Mouse (Mus musculus) C2C12 (cell line): ENCODE data around the gene Rab6a. TPM values are rescaled to one million over a fixed set of nuclear protein-coding genes. Genes with fewer than 3 reads are reported as not detected.

Experiments used
- H3K27me3 ChIP-seq: one replicate; pipeline ENCODE4 v1.6.1; 2011; ENCODE audit not compliant: control insufficient read depth, insufficient read depth, insufficient read length
- H3K36me3 ChIP-seq: one replicate; pipeline ENCODE4 v1.6.1; 2011; ENCODE audit not compliant: control insufficient read depth, insufficient read depth
- H3K4me3 ChIP-seq: one replicate; pipeline ENCODE4 v1.5.1; 2011; ENCODE audit warnings: mild to moderate bottlenecking, control low read depth; ENCODE audit not compliant: poor library complexity, insufficient read depth, severe bottlenecking
- H3K79me2 ChIP-seq: one replicate; pipeline ENCODE4 v1.6.1; 2011; ENCODE audit not compliant: control insufficient read depth, insufficient read depth
- H3K79me3 ChIP-seq: one replicate; pipeline ENCODE4 v1.6.1; 2011; ENCODE audit warnings: low read depth, control low read depth
- H3ac ChIP-seq: one replicate; pipeline ENCODE3; 2011; ENCODE audit warnings: low read depth; ENCODE audit not compliant: control insufficient read depth, insufficient read length
- CEBPB ChIP-seq: IDR thresholded peaks from one replicate; pipeline ENCODE4 v1.6.1; 2011; ENCODE audit warnings: low read depth, mild to moderate bottlenecking, control low read depth, moderate library complexity
- CTCF ChIP-seq: IDR thresholded peaks from one replicate; pipeline ENCODE4 v1.5.1; 2011; ENCODE audit not compliant: control insufficient read depth, insufficient read depth, insufficient read length
- FOSL1 ChIP-seq: IDR thresholded peaks from one replicate; pipeline ENCODE4 v1.8.0; 2011; ENCODE audit warnings: mild to moderate bottlenecking, low read length; ENCODE audit not compliant: poor library complexity, insufficient read depth, severe bottlenecking
- MAX ChIP-seq: IDR thresholded peaks from one replicate; pipeline ENCODE4 v1.6.1; 2011; ENCODE audit warnings: mild to moderate bottlenecking, control low read depth
- MYOD1 ChIP-seq: IDR thresholded peaks from one replicate; pipeline ENCODE4 v1.6.1; 2011; ENCODE audit warnings: low read depth; ENCODE audit not compliant: control insufficient read depth, insufficient read length
- MYOG ChIP-seq: IDR thresholded peaks from one replicate; pipeline ENCODE4 v1.6.1; 2011; ENCODE audit not compliant: control insufficient read depth, insufficient read length; ENCODE audit errors: extremely low read depth
- USF1 ChIP-seq: IDR thresholded peaks from one replicate; pipeline ENCODE4 v1.6.1; 2011; ENCODE audit warnings: low read depth, mild to moderate bottlenecking, control low read depth, moderate library complexity
- polyA plus RNA-seq: library from polyadenylated mRNA; unstranded; fragments of >200 nt; fragmentation: generic; extraction: Trizol; gene quantifications from one replicate; pipeline ENCODE4 v1.2.1, GENCODE M21; 2012; ENCODE audit warnings: missing spikeins

Rab6a gene
- polyA plus RNA-seq, 1 experiment, result 37.5 TPM

- no peaks in the 10 kb centered on the region for H3K79me2 ChIP-seq
- no peak overlapping the region for H3ac ChIP-seq
- no peak for TF ChIP-seq MYOD1
- no peak for TF ChIP-seq CEBPB
- no peak for TF ChIP-seq FOSL1
- TF ChIP-seq CTCF, result no peak
- TF ChIP-seq MYOG, result no peak
- no peak for TF ChIP-seq MAX
- TF ChIP-seq USF1, result no peak
- H3K79me3 ChIP-seq, result no peaks in the 10 kb centered on the region
- H3K27me3 ChIP-seq, result no peaks in the 10 kb centered on the region
- no peak overlapping the region for H3K4me3 ChIP-seq
- no peaks in the 10 kb centered on the region for H3K36me3 ChIP-seq
Measured at GRCm38 (mm10) chr7:100688471-100688870, 81.3 kb downstream of the Rab6a start.

Other genes starting within 250 kb of the Rab6a start
- 7.8 TPM for gene C2cd3, start 235.2 kb upstream of the Rab6a start, polyA plus RNA-seq
- gene Ppme1, start 235.1 kb upstream of the Rab6a start, polyA plus RNA-seq, result 44.2 TPM
- gene Ucp3, start 134.4 kb upstream of the Rab6a start, polyA plus RNA-seq, result not detected
- 92.5 TPM for gene Ucp2, start 114.1 kb upstream of the Rab6a start, polyA plus RNA-seq
- gene Dnajb13, start 92.5 kb upstream of the Rab6a start, polyA plus RNA-seq, result 0.07 TPM
- 8.4 TPM for gene Coa4, start 70.3 kb upstream of the Rab6a start, polyA plus RNA-seq
- 30.7 TPM for gene Mrpl48, start 891 bp downstream of the Rab6a start, polyA plus RNA-seq
- 0.94 TPM for gene Plekhb1, start 55.0 kb downstream of the Rab6a start, polyA plus RNA-seq
- gene Fam168a, start 99.2 kb downstream of the Rab6a start, polyA plus RNA-seq, result 30.5 TPM